Mouse (Mus musculus): ENCODE results near the gene 1700031F05Rik.
"Not testable (repeated sequence)": the region's sequence is repeated elsewhere in the genome, so short reads cannot be mapped to it uniquely, and the experiment has no call there.

Gene 1700031F05Rik

GRCm38 (mm10) chrX:102867871-102868270 lies at the start of gene 1700031F05Rik:
Gene 1700031F05Rik, minus strand, starts transcription at chrX:102867971.
- no peak for DNase-seq

GRCm38 (mm10) chrX:102914823-102915222 lies 47.1 kb upstream of the 1700031F05Rik start:
- DNase-seq, result not testable (repeated sequence)

- DNase-seq, result not testable (repeated sequence)
Observed at GRCm38 (mm10) chrX:102908587-102908986, 40.8 kb upstream of the 1700031F05Rik start, which contains the start of the genes Dmrtc1a and 1700011M02Rik. Gene Dmrtc1a, minus strand, starts transcription at chrX:102908687. Gene 1700011M02Rik, plus strand, starts transcription at chrX:102908905.

- not testable (repeated sequence) for DNase-seq
Observed at GRCm38 (mm10) chrX:102854516-102854915, 13.3 kb downstream of the 1700031F05Rik start, which contains the start of gene Dmrtc1c2. Gene Dmrtc1c2, minus strand, starts transcription at chrX:102854616.

DNA sequence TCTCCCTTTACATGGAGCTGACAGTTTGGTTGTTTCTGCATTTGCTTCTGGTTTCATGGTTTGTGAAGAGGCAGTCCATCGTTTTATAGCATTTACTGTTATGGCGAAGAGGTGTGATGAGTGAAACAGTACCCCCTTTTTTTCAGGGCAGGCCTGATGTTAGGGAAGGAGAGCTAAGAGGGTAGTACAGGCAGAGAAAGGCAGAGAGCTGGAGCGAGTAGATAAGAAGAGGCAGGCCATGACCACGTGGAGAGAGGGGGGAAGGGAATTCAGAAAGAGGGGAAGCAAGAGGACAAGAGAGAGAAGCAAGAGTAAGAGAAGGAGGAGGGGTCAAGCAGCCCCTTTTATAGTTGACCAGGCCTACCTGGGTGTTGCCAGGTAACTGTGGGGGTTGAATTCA lies 55.5 kb downstream of the 1700031F05Rik start:
- DNase-seq, result no peak

All from right cerebral cortex, postnatal 14 days (tissue).